Mouse (Mus musculus): ENCODE data around the gene Abca6.

GRCm38 (mm10) chr11:110147640-110148039, 103.9 kb downstream of the Abca6 start:
- TF ChIP-seq CTCF (IDR thresholded peaks at IDR 0.05; ENCODE audit: low read depth, low read length) (no peak), POLR2A (IDR thresholded peaks at IDR 0.05; ENCODE audit: extremely low read depth, insufficient read depth, low read length) (no peak)

Measured in liver, adult 2 months (tissue).